Mouse (Mus musculus) brown adipose tissue, adult 24 weeks (tissue): ENCODE results near the gene Calcrl. TPM values are rescaled to one million over a fixed set of nuclear protein-coding genes. Genes with fewer than 3 reads are reported as not detected.
A peak's percentile ranks its signal among the peaks of the same experiment; 100 is the strongest.
"Not testable (repeated sequence)": the region's sequence is repeated elsewhere in the genome, so short reads cannot be mapped to it uniquely, and the experiment has no call there.

ENCODE experiments used
- H3K27ac ChIP-seq: fragments of 200-500 bp; replicated peaks from 2 replicates; pipeline ENCODE4 v1.5.1; 2012; ENCODE audit warnings: low read depth, mild to moderate bottlenecking, low read length
- H3K4me1 ChIP-seq: fragments of 200-500 bp; 2 replicates; pipeline ENCODE4 v1.6.1; 2012; ENCODE audit warnings: low read length, mixed read lengths; ENCODE audit not compliant: control insufficient read depth, insufficient read depth, insufficient read length
- H3K4me3 ChIP-seq: fragments of 200-500 bp; 2 replicates; pipeline ENCODE4 v1.5.1; 2012; ENCODE audit warnings: low read depth, mild to moderate bottlenecking, low read length, moderate library complexity; ENCODE audit not compliant: insufficient read depth
- polyA plus RNA-seq: library from polyadenylated mRNA; stranded (reverse); fragments of >200 nt; gene quantifications from 2 replicates; pipeline ENCODE4 v1.2.4, GENCODE M21; 2012; ENCODE audit not compliant: missing spikeins, insufficient read depth, insufficient read length

Gene Calcrl
- polyA plus RNA-seq, 1 experiment = 8.2 TPM

GRCm38 (mm10) chr2:84416501-84416900 lies 8.7 kb downstream of the Calcrl start:
- no peak overlapping the region for H3K4me3 ChIP-seq
- H3K27ac ChIP-seq = no peak overlapping the region
- no peaks in the 10 kb centered on the region for H3K4me1 ChIP-seq

GRCm38 (mm10) chr2:84409796-84410592 lies 15.2 kb downstream of the Calcrl start:
- Histone ChIP-seq H3K4me1 (no peaks in the 10 kb centered on the region; the same call in 1 of the 2 replicates), H3K4me3 (no peak overlapping the region), H3K27ac (no peak overlapping the region)

- Histone ChIP-seq H3K27ac (no peak overlapping the region), H3K4me3 (no peak overlapping the region)
Observed at GRCm38 (mm10) chr2:84404834-84405233, 20.4 kb downstream of the Calcrl start.

GRCm38 (mm10) chr2:84402713-84403112 lies 22.5 kb downstream of the Calcrl start:
- Histone ChIP-seq H3K4me3 (no peak overlapping the region), H3K27ac (no peak overlapping the region), H3K4me1 (0 out of 2 replicates have a peak, but pooled peaks cover 2% of the 10 kb centered on the region)

More at GRCm38 (mm10) chr2:84404834-84405233, 20.4 kb downstream of the Calcrl start:
- peaks cover 2% of the 10 kb centered on the region; the same call in 1 of the 2 replicates for H3K4me1 ChIP-seq

GRCm38 (mm10) chr2:84396557-84396956 lies 28.7 kb downstream of the Calcrl start:
- Histone ChIP-seq H3K27ac (no peak overlapping the region), H3K4me1 (no peaks in the 10 kb centered on the region; the same call in 1 of the 2 replicates), H3K4me3 (no peak overlapping the region)

- H3K4me1 ChIP-seq = no peaks in the 10 kb centered on the region; the same call in 1 of the 2 replicates
- H3K27ac ChIP-seq = no peak overlapping the region
- H3K4me3 ChIP-seq = no peak overlapping the region
Observed at GRCm38 (mm10) chr2:84393236-84393635, 32.0 kb downstream of the Calcrl start.

GRCm38 (mm10) chr2:84389075-84389474 lies 36.1 kb downstream of the Calcrl start:
- Histone ChIP-seq H3K27ac (no peak overlapping the region), H3K4me3 (no peak overlapping the region), H3K4me1 (no peaks in the 10 kb centered on the region; the same call in 1 of the 2 replicates)

- not testable (repeated sequence) for H3K27ac ChIP-seq, H3K4me3 ChIP-seq, H3K4me1 ChIP-seq
Observed at GRCm38 (mm10) chr2:84388537-84388936, 36.7 kb downstream of the Calcrl start.

- no peak overlapping the region for H3K27ac ChIP-seq
- H3K4me3 ChIP-seq = no peak overlapping the region
Observed at GRCm38 (mm10) chr2:84388023-84388416, 37.2 kb downstream of the Calcrl start.

GRCm38 (mm10) chr2:84387394-84388022 lies 37.7 kb downstream of the Calcrl start:
- H3K4me1 ChIP-seq = peaks cover 3% of the 10 kb centered on the region; the same call in 1 of the 2 replicates
- peak overlapping the region; percentile 55 for H3K4me3 ChIP-seq
- H3K27ac ChIP-seq = peak overlapping the region; percentile 68

More at GRCm38 (mm10) chr2:84388023-84388416, 37.2 kb downstream of the Calcrl start:
- peaks cover 3% of the 10 kb centered on the region; the same call in 1 of the 2 replicates for H3K4me1 ChIP-seq

GRCm38 (mm10) chr2:84386563-84387393 lies 38.4 kb downstream of the Calcrl start:
- H3K27ac ChIP-seq = peak overlapping the region; percentile 77
- H3K4me1 ChIP-seq = peaks cover 3% of the 10 kb centered on the region; the same call in 1 of the 2 replicates
- H3K4me3 ChIP-seq = peak overlapping the region; percentile 55

GRCm38 (mm10) chr2:84384911-84385693 lies 40.1 kb downstream of the Calcrl start:
- H3K4me1 ChIP-seq = peaks cover 3% of the 10 kb centered on the region; the same call in 1 of the 2 replicates
- no peak overlapping the region for H3K4me3 ChIP-seq
- no peak overlapping the region for H3K27ac ChIP-seq

- H3K4me1 ChIP-seq = peaks cover 3% of the 10 kb centered on the region; the same call in 1 of the 2 replicates
- H3K27ac ChIP-seq = no peak overlapping the region
- no peak overlapping the region for H3K4me3 ChIP-seq
Observed at GRCm38 (mm10) chr2:84383828-84384227, 41.4 kb downstream of the Calcrl start.

GRCm38 (mm10) chr2:84382556-84382955 lies 42.7 kb downstream of the Calcrl start:
- peaks cover 3% of the 10 kb centered on the region; the same call in 1 of the 2 replicates for H3K4me1 ChIP-seq
- H3K27ac ChIP-seq = no peak overlapping the region

More at GRCm38 (mm10) chr2:84382556-84382955, 42.7 kb downstream of the Calcrl start:
- H3K4me3 ChIP-seq = no peak overlapping the region
